Mouse (Mus musculus): ENCODE results near the gene Pdia3. TPM values are rescaled to one million over a fixed set of nuclear protein-coding genes. Genes with fewer than 3 reads are reported as not detected.
A peak's percentile ranks its signal among the peaks of the same experiment; 100 is the strongest.
"Not testable (repeated sequence)": the region's sequence is repeated elsewhere in the genome, so short reads cannot be mapped to it uniquely, and the experiment has no call there.

The Pdia3 gene
- total RNA-seq (2021): 10 to 100 TPM; 28.3 to 39.1 TPM
- long read RNA-seq, experiment 1, transcript Pdia3-201 (13 exons, 2,770 nt): major isoform, 29 of 32 reads
- long read RNA-seq, experiment 1, partial matches to known transcripts: 2 of 32 reads
- long read RNA-seq, experiment 1, other reads (novel, unspliced or antisense): 1 of 32 reads
- long read RNA-seq, experiment 2, transcript Pdia3-201 (13 exons, 2,770 nt): major isoform, 23 of 24 reads
- long read RNA-seq, experiment 2, partial matches to known transcripts: 0 of 24 reads
- long read RNA-seq, experiment 2, other reads (novel, unspliced or antisense): 1 of 24 reads

DNA sequence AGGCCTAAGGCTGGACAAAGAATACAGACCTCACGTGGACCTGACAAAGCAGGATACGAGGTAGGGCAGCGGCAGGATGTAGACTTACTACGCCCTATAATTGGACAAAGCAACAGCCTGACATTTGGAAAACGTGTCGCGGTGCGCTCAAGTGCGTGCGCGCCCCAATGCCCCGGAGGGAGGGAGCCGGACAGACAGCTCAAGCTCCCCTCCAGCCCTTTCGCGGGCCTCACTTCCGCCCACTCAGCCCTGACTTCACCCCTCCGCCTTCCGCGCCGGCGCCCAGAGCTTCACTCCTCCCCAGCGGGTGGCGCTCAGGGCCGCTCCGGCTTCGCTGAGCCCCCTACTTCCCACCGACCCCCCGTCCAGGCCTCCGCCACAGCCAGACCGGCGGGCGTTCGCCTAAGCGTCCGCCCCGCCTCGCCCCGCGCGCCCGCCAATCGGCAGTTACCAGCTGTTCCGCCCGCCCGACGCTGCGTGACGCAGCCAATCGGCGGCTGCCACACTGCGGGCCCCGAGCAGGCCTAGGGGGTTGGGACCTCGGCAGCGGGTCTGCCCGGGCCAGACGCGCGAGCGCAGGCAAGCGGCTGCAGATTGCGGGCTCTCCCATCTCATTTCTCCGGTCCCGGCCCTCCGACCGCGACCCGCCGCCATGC lies at the start of gene Pdia3, which contains the start of gene Catsper2:
Gene Pdia3, plus strand, starts transcription at position 389 of the 656 bp plus-strand sequence.
Gene Catsper2, minus strand, starts transcription at position 406 of the 656 bp plus-strand sequence.
- DNase-seq (ENCODE audit: low spot score): peak; percentile 96

DNA sequence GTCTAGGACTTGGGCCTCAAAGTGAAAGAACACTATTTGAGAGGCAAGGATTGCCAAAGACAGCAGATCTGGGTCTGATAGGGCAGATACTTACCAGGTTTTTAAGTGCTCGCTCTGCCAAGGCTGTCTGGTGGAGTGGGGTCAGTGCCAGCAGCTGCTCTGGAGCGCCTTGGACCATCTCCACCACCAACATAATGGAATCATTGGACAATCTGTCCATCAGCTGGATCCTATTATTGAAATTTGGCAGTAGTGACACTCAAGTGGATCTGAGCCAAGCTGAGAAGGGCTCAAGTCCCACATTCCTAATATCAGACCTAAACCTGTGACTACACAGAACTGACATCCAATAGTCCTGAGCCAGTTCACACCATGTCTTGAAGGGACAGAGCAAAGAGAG lies 44.7 kb upstream of the Pdia3 start:
- DNase-seq (ENCODE audit: low spot score): no peak

DNA sequence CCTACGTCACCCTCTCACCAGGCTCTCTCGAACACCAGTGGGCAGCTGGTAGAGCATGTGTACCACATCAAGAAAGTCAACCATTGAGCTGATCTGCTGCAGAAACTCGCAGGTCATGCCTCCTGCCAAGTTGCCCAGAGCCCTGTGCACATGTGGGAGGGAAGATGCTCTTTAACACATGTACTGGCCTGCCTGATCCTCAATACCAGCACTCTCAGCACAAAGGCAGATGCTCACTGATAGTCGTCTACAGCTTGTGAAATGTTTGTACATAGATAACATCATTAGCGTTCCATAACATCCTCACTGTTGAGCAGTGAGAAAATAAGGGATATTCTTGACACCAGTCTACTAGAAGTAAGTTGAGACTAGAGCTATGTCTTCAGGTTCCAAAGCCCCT lies 42.7 kb upstream of the Pdia3 start:
- DNase-seq (ENCODE audit: low spot score): no peak

GRCm38 (mm10) chr2:121372266-121372665 lies 41.3 kb upstream of the Pdia3 start:
- no peak for DNase-seq (ENCODE audit: low spot score)

DNA sequence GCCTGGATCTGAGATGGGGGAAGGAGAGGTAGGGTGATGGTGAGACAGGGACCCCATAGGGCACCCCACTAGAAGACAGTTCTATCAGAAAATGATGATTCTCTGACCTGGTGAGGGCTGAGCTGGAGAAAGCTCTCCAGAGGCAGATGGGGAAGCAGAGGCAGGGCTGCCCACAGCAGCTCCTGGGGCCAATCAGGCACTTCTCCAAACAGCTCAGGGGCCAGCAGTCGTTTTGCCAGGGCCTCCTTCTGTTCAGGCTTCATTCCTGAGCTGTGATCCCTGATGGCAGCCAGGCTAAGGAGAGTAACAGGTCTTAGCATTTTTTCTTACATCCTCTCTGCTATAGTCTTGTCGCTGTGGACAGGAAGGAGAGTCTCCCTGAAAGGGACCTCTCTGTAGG lies 38.8 kb upstream of the Pdia3 start:
- DNase-seq (ENCODE audit: low spot score): no peak

GRCm38 (mm10) chr2:121386961-121387575 lies 26.5 kb upstream of the Pdia3 start, which contains the start of gene Strc:
TSS of gene Strc (minus strand) at chr2:121387168.
- DNase-seq (ENCODE audit: low spot score): not testable (repeated sequence)

GRCm38 (mm10) chr2:121396624-121397023 lies 17.0 kb upstream of the Pdia3 start:
- DNase-seq (ENCODE audit: low spot score): peak; percentile 70

DNA sequence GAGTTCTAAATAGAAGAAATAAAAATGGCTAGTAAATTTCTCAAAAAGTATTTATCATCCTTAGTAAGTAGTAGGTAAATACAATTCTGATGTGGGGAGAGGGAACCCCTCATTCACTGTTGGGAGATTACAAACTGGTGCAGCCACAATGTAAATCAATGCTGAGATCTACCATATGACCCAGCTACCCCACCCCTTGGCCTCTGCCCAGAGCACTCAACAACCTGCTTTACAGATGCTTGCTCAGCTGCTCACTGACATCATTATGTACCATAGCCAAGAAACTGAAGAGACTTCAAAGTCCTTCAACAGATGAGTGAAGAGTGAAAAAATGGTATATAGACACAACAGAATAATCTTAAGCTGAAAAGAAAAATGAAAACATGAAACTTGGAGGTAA lies 10.3 kb upstream of the Pdia3 start:
- DNase-seq (ENCODE audit: low spot score): no peak

DNA sequence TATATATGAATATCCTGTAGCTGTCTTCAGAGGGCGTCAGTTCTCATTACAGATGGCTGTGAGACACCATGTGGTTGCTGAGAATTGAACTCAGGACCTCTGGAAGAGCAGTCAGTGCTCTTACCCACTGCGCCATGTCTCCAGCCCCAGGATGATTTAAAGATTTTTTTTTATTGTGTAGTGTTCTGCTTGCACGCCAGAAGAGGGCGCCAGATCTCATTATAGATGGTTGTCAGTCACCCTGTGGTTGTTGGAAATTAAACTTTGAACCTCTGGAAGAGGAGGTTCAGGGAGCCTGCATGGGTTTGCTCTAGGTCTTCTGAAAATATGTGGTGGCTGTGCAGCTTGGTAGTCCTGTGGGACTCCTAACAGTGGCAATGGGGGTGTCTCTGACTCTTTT lies 5.4 kb upstream of the Pdia3 start:
- DNase-seq (ENCODE audit: low spot score): peak; percentile 37

DNA sequence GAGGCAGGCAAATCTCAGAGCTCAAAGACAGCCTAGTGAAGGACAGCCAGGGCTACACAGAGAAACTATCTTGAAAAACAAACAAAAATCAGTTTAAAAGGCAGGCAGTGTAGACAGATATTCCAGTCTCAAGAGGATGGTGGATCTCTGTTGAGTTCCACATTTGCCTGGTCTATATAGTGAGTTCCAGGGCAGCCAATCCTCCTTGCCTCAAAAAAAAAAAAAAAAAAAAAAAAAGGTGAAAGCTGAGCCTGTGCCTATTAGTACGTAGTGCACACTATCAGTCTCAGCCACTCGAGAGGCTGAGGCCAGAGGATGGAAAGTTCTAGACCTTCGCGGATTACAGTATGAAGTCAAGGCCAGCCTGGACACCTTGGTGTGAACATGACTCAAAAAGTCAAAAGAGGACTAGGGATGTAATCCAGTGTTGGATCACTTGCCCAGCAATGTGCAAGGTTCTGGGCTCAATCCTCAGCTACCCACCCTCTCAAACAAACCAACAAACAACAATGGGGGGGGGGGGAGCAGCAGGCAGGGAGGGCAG lies 660 bp upstream of the Pdia3 start:
- no peak for DNase-seq (ENCODE audit: low spot score)

DNA sequence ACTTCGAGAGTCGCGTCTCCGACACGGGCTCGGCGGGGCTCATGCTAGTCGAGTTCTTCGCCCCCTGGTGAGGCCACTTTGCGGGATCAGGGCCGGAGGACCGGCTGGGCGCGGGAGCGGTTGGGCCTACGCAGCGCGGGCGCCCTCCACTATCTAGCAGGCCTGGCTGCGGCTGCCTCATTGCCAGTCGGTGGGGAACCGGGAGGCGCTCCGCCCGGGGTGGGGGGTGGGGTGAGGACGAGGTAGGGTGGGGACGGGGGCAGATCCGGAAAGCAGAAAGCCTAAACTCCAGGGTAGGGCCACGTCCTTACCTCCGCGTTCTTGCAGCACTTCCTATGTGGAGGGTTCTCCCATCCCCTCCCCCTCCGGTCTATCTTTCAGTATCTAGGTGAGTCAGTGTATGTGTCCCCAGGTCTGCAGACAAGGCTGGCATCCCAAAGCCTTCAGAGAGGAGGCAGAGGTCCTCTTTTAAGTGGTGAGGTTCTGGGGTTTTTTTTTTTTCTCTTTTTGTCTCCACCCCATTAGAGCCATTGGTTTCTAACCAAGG lies 637 bp downstream of the Pdia3 start:
- no peak for DNase-seq (ENCODE audit: low spot score)

DNA sequence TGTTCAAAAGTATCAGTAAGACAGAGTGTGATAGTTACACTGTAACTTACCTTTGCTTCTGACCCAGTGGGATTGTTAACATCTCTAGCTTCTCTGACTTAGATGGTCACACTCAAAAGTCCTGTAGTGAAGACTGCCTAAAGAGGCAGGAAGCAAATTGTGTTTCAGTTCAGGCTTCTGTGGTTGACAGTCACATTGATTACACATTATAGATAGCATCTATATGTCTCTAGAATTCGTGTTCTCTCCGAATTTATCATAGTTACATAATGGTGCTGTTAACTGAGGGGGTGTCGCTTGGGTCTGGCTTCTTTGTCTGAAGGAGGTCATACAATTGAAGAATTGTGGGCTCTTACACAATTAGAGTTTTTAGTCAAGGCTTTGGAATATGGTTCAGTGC lies 1.5 kb downstream of the Pdia3 start:
- no peak for DNase-seq (ENCODE audit: low spot score)

DNA sequence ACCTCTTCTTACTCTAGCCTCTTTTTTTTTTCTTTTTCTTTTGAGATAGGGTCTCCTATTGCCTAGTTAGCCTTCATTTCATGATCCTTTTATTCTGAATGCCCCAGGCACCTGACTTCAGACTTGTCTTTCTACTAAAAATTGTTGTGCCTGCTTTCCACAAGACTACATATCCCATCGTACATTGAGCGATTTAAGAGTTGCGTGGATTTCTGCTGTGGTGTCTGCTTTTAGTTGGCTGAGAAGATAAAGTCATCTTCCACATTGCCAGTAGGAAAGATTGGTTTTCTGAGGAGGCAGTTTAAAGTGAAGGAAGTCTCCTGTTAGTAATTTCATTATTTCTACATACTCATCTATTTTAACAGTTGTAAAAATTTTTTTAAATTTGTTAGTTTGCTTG lies 2.0 kb downstream of the Pdia3 start:
- no peak for DNase-seq (ENCODE audit: low spot score)

- DNase-seq (ENCODE audit: low spot score): no peak
Observed at GRCm38 (mm10) chr2:121416356-121416755, 2.8 kb downstream of the Pdia3 start.

GRCm38 (mm10) chr2:121418476-121418875 lies 4.9 kb downstream of the Pdia3 start:
- DNase-seq (ENCODE audit: low spot score): no peak

DNA sequence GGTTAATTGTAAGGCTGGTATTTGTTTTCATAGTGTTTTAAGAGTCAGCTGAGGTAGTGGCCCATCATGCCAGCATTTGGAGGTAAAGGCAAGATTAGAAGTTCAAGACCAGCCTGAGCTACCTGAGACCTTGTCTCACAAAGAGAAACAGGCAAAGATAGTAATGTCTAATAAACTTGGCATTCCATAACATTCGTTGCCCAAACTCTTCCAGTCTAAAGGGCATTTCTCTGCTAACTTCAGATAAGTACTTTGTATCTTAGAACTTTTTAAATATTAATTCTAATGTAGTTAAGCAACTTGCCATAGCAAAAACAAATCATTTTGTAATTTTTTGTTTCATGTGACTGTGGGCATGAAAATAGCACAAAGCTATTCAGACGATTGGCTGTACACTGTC lies 9.6 kb downstream of the Pdia3 start:
- no peak for DNase-seq (ENCODE audit: low spot score)

- no peak for DNase-seq (ENCODE audit: low spot score)
Observed at GRCm38 (mm10) chr2:121425890-121426289, 12.3 kb downstream of the Pdia3 start.

DNA sequence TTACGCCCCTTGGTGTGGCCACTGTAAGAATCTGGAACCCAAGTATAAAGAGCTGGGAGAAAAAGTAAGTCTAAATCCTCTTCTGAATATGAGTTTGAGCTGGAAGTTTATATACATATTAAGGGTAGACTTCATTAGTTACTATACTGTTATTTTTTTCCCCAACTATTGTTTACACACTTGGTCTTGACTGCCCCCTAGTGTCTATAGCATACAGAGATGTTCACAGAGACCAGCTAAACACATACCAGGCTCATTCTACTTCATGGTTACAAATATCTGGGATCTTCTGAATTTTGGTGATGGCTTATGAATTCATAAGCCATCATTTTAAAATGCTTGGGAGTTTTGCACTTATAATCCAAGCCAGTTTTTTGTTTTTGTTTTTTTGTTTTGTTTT lies 21.3 kb downstream of the Pdia3 start:
- DNase-seq (ENCODE audit: low spot score): no peak

DNA sequence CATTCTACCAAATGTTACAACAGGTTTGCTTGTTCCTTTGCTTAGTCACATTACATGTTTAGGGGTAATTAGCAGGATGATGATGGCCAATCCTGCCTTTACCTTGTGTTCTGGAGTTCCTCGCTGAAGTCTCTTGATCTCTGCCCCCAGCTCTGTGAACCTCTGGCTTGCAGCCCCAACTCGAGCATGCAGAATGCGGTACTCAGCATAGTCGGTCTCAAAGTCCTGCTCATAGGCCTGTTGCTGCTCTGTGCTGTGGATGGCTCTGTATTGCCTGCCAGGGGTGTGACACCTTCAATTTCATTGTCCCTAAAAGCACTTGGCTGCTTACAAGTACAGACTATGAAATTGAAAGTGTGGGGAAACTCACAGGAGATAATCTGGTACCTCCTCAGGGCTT lies 26.2 kb downstream of the Pdia3 start:
- DNase-seq (ENCODE audit: low spot score): no peak

- no peak for DNase-seq (ENCODE audit: low spot score)
Observed at GRCm38 (mm10) chr2:121440834-121441605, 27.4 kb downstream of the Pdia3 start.

DNA sequence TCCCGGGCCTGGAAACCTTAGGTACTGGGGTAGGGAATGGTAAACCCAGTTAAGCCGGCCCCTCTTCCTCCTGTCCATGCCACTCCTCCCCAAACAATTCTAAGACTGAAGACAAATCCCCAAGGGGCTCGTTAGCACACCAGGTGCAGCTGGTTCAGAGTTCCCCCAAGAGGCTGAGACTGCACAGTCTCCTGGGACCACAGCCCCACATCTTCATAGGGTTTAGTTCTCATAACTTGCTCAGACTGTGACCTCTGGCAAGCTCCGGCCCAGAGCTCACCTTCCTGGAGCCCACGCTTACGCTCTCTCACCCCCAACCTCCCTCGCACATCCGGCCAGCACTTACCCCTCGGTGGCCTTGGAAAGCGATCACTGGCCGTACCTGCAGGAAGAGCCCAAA lies 28.2 kb downstream of the Pdia3 start:
- no peak for DNase-seq (ENCODE audit: low spot score)

All from gastrocnemius, adult 18-20 months (tissue).